Mouse (Mus musculus): Measurements from ENCODE around the gene Gm26727. TPM values are rescaled to one million over a fixed set of nuclear protein-coding genes. Genes with fewer than 3 reads are reported as not detected.
"Not testable (repeated sequence)": the region's sequence is repeated elsewhere in the genome, so short reads cannot be mapped to it uniquely, and the experiment has no call there.

The Gm26727 gene
- not detected for total RNA-seq (2018; cell fraction: chromatin; rRNA removed)
- not detected for total RNA-seq (2018; cell fraction: cytosol; rRNA removed)
- not detected for total RNA-seq (2018; cell fraction: nucleus; rRNA removed)
- polyA plus RNA-seq (2018) = not detected in 3 replicates

DNA sequence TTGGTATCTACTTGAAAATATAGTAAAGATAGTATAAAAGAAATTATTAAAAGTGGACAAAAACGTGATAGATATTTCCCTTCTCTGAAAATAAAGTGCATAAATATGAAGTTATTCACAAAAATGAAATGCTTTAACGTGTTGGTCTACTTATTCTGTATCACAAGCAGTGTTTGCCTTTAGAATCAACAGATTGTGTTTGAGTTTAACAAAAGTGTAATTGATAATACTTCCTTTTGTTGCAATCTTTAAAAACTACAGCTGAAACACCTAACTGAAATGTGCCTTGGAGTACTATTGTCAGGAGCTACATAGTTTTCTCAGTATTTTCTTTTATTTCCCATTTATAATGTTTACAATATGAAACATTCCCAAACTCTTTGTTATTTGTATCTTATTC lies at the start of gene Gm26727:
Gm26727 (minus strand) TSS at position 101 of the 400 bp plus-strand sequence.
- no peaks in the 10 kb centered on the region for H3K36me3 ChIP-seq (ENCODE audit: inconsistent target)
- no peak within 1 kb of the TSS for H3K4me3 ChIP-seq (ENCODE audit: inconsistent target)
- no peak within 1 kb of the TSS for H3K27ac ChIP-seq
- 42% methylated on average over 2 of the region's 2 CpGs for WGBS (ENCODE audit: missing documents)
- no peaks in the 10 kb centered on the region for H3K79me2 ChIP-seq (ENCODE audit: inconsistent target)

GRCm38 (mm10) chr2:67481051-67481450 lies 48.1 kb upstream of the Gm26727 start:
- WGBS (ENCODE audit: missing documents) = 65% methylated on average over 3 of the region's 3 CpGs
- Histone ChIP-seq H3K36me3 (ENCODE audit: inconsistent target) (no peaks in the 10 kb centered on the region), H3K27ac (no peak overlapping the region), H3K4me3 (ENCODE audit: inconsistent target) (no peak overlapping the region), H3K79me2 (ENCODE audit: inconsistent target) (no peaks in the 10 kb centered on the region)

GRCm38 (mm10) chr2:67477753-67478152 lies 44.8 kb upstream of the Gm26727 start:
- H3K4me3 ChIP-seq (ENCODE audit: inconsistent target) = no peak overlapping the region
- 14% methylated on average over 6 of the region's 6 CpGs for WGBS (ENCODE audit: missing documents)
- no peak overlapping the region for H3K27ac ChIP-seq

GRCm38 (mm10) chr2:67470030-67470429 lies 37.0 kb upstream of the Gm26727 start:
- 36% methylated on average over 3 of the region's 5 CpGs for WGBS (ENCODE audit: missing documents)
- not testable (repeated sequence) for H3K27ac ChIP-seq; H3K4me3 ChIP-seq (ENCODE audit: inconsistent target); H3K79me2 ChIP-seq (ENCODE audit: inconsistent target); H3K36me3 ChIP-seq (ENCODE audit: inconsistent target)

More at GRCm38 (mm10) chr2:67477753-67478152, 44.8 kb upstream of the Gm26727 start:
- Histone ChIP-seq H3K79me2 (ENCODE audit: inconsistent target) (no peaks in the 10 kb centered on the region), H3K36me3 (ENCODE audit: inconsistent target) (no peaks in the 10 kb centered on the region)

- Histone ChIP-seq H3K36me3 (ENCODE audit: inconsistent target) (no peaks in the 10 kb centered on the region), H3K4me3 (ENCODE audit: inconsistent target) (no peak overlapping the region), H3K79me2 (ENCODE audit: inconsistent target) (no peaks in the 10 kb centered on the region), H3K27ac (no peak overlapping the region)
- WGBS (ENCODE audit: missing documents) = 82% methylated on average over 7 of the region's 7 CpGs
Observed at GRCm38 (mm10) chr2:67467036-67467435, 34.1 kb upstream of the Gm26727 start.

- no peak overlapping the region for H3K4me3 ChIP-seq (ENCODE audit: inconsistent target)
- no peaks in the 10 kb centered on the region for H3K79me2 ChIP-seq (ENCODE audit: inconsistent target)
- 83% methylated on average over 3 of the region's 3 CpGs for WGBS (ENCODE audit: missing documents)
- no peaks in the 10 kb centered on the region for H3K36me3 ChIP-seq (ENCODE audit: inconsistent target)
- H3K27ac ChIP-seq = no peak overlapping the region
Observed at GRCm38 (mm10) chr2:67460857-67461256, 27.9 kb upstream of the Gm26727 start.

GRCm38 (mm10) chr2:67447206-67447605 lies 14.2 kb upstream of the Gm26727 start:
- no peak overlapping the region for H3K4me3 ChIP-seq (ENCODE audit: inconsistent target)
- WGBS (ENCODE audit: missing documents) = 72% methylated on average over 12 of the region's 12 CpGs
- H3K36me3 ChIP-seq (ENCODE audit: inconsistent target) = no peaks in the 10 kb centered on the region
- no peaks in the 10 kb centered on the region for H3K79me2 ChIP-seq (ENCODE audit: inconsistent target)
- no peak overlapping the region for H3K27ac ChIP-seq

GRCm38 (mm10) chr2:67446772-67447171 lies 13.8 kb upstream of the Gm26727 start:
- H3K36me3 ChIP-seq (ENCODE audit: inconsistent target) = no peaks in the 10 kb centered on the region
- WGBS (ENCODE audit: missing documents) = 75% methylated on average over 1 of the region's 1 CpGs
- H3K79me2 ChIP-seq (ENCODE audit: inconsistent target) = no peaks in the 10 kb centered on the region
- no peak overlapping the region for H3K4me3 ChIP-seq (ENCODE audit: inconsistent target)
- H3K27ac ChIP-seq = no peak overlapping the region

DNA sequence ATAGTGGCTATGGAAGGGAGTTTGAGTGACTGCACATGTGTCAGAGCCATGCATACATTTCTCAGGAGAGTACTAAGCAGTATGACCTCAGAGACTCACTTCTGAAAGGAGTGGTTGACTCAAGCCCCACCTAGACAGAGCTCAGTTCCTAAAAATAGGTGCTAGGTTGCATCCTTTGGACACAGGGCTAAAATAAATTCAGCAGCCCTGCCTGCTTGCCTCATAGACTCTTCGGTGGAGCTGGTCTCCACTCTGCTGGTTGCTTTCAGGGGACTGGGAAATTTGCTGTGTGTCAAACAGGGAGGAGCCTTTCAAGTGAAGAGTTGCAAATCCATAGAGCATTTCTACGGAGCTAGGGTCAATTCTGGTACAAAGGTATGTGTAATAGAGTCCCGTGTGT lies 12.8 kb upstream of the Gm26727 start, which contains the start of gene Xirp2:
Xirp2 (plus strand) TSS at position 223 of the 400 bp plus-strand sequence.
- Histone ChIP-seq H3K27ac (no peak within 1 kb of the TSS), H3K79me2 (ENCODE audit: inconsistent target) (no peaks in the 10 kb centered on the region), H3K4me3 (ENCODE audit: inconsistent target) (no peak within 1 kb of the TSS), H3K36me3 (ENCODE audit: inconsistent target) (no peaks in the 10 kb centered on the region)
- 82% methylated on average over 3 of the region's 3 CpGs for WGBS (ENCODE audit: missing documents)

DNA sequence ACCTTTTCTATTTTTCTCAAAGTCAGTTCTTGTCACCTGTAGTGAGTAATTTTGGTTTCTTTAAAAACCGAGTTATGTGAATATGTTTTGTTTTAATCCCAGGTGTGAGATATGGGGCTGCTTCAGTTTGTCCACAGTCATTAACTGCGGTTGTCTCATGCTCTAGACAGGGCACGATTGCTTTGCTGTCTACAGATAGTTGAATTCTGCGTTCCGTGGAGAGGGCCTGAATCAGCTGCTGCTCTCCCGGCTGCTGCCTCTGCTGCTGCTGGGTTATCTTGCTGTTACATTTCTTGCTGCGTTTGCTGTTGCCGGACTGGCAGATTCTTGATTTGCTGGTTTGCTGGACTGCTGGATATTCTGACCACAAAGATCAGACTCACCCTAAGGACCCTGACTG lies 5.3 kb upstream of the Gm26727 start:
- 74% methylated on average over 8 of the region's 8 CpGs for WGBS (ENCODE audit: missing documents)
- H3K4me3 ChIP-seq (ENCODE audit: inconsistent target) = no peak overlapping the region

DNA sequence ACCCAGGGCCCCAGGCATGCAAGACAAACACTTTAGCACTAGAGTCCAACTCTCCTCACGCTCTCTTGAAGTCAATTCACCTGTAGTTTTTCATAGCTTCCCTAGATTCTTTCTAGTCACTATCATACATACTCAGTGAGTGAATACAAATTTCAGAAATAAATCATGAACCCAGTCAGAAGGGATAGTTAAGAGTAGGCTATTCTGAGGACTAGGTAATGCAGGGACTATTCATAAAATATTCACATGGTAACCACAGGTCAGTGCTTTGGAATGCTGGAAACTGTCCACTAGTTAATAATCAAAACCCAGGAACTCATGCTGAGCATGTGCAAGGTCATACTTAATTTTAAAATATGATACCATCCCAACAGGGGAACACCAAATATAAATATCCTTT lies 10.2 kb downstream of the Gm26727 start:
- WGBS (ENCODE audit: missing documents) = 55% methylated on average over 1 of the region's 1 CpGs

More for the DNA sequence above, 5.3 kb upstream of the Gm26727 start:
- Histone ChIP-seq H3K27ac (no peak overlapping the region), H3K79me2 (ENCODE audit: inconsistent target) (no peaks in the 10 kb centered on the region), H3K36me3 (ENCODE audit: inconsistent target) (no peaks in the 10 kb centered on the region)

GRCm38 (mm10) chr2:67420853-67421252 lies 12.1 kb downstream of the Gm26727 start:
- Histone ChIP-seq H3K4me3 (ENCODE audit: inconsistent target) (no peak overlapping the region), H3K36me3 (ENCODE audit: inconsistent target) (no peaks in the 10 kb centered on the region), H3K27ac (no peak overlapping the region), H3K79me2 (ENCODE audit: inconsistent target) (no peaks in the 10 kb centered on the region)

More for the DNA sequence above, 10.2 kb downstream of the Gm26727 start:
- no peak overlapping the region for H3K4me3 ChIP-seq (ENCODE audit: inconsistent target)
- no peaks in the 10 kb centered on the region for H3K36me3 ChIP-seq (ENCODE audit: inconsistent target)
- no peaks in the 10 kb centered on the region for H3K79me2 ChIP-seq (ENCODE audit: inconsistent target)
- no peak overlapping the region for H3K27ac ChIP-seq

GRCm38 (mm10) chr2:67413425-67413824 lies 19.6 kb downstream of the Gm26727 start, which contains the start of gene Gm21830:
Gm21830 (plus strand) TSS chr2:67413725.
- not testable (repeated sequence) for H3K4me3 ChIP-seq (ENCODE audit: inconsistent target); H3K79me2 ChIP-seq (ENCODE audit: inconsistent target); H3K27ac ChIP-seq; H3K36me3 ChIP-seq (ENCODE audit: inconsistent target)
- WGBS (ENCODE audit: missing documents) = no CpG with 5 or more reads among the region's 1 CpGs

Data from macrophage (primary cell).